Mouse (Mus musculus) embryonic fibroblast, embryonic 13.5 days (primary cell): ENCODE measurements around the gene Wasf2.

Experiments
- CTCF ChIP-seq: IDR thresholded peaks from 2 replicates; pipeline ENCODE4 v1.5.1; 2011; ENCODE audit warnings: mild to moderate bottlenecking, control low read depth, low read length, moderate library complexity, borderline replicate concordance; ENCODE audit not compliant: insufficient read depth
- POLR2A ChIP-seq: IDR thresholded peaks from 2 replicates; pipeline ENCODE4 v1.6.1; 2011; ENCODE audit warnings: low read depth, mild to moderate bottlenecking, control low read depth, low read length, moderate library complexity

DNA sequence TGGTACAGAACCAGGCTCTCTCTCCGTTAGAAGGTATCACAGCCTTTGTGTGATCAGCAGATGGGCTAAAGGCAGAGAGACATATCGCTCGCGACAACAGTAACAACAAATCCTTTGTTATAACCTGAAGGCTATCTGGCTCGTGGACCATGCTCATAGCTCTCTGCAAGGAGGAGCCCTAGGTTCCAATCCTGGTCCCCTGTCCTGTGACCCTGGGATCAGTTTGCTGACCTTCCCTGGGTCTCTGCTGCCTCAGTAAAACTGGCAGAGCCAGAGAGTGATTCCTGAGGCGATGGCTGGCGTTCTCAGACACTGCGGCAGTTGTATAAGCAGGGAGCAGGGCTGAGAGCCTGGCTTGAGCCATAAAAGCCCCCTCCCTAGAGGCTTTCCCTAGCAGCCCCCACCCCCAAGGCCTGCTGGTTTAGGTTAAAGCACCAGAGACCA is 40.0 kb upstream of the Wasf2 start:
- TF ChIP-seq CTCF (no peak), POLR2A (no peak)
